Mouse (Mus musculus): ENCODE measurements around the gene Crim1. TPM values are rescaled to one million over a fixed set of nuclear protein-coding genes. Genes with fewer than 3 reads are reported as not detected.

Crim1 gene
- polyA plus RNA-seq, 1 experiment from 2014 or later, result 7.2 TPM

DNA sequence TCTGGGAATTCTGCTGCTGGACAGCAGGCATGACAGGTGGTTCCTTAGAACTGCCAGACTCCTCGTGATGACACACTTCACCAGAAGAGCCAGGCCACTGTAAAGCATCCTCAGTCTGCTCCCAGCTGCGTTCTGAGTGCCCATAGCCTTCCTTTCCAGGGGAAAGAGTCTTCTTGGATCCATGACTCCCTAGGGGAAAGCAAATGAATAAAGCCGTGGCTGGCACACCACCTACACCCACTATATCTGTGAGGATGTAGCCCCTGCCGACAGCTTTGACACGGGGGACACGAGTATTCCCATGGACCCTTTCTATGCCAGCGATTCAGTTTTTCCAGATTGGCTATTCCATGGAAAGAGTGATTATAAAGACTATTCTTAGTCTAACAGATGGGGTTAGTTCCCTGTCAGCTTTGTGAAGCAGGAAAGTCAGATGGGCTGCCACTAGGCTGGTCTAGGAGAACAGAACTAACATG lies 158.2 kb downstream of the Crim1 start:
- Histone ChIP-seq H3K9me3 (ENCODE audit: control insufficient read depth, low read length) (no peaks in the 10 kb centered on the region), H3K4me1 (ENCODE audit: control insufficient read depth, insufficient read depth, low read length) (no peaks in the 10 kb centered on the region; the same call in 1 of the 2 replicates), H3K27ac (replicated peaks; ENCODE audit: low read depth, low read length) (no peak overlapping the region), H3K9ac (ENCODE audit: low read depth, low read length) (no peak overlapping the region), H3K27me3 (replicated peaks; ENCODE audit: control insufficient read depth, insufficient read depth, low read length) (no peaks in the 10 kb centered on the region), H3K36me3 (ENCODE audit: control insufficient read depth, insufficient read depth, low read length) (peaks cover 25% of the 10 kb centered on the region), H3K4me3 (ENCODE audit: low read depth, low read length) (no peak overlapping the region), H3K4me2 (ENCODE audit: low read depth, low read length) (no peak overlapping the region)
- peak; percentile 19; the same call in 1 of the 2 replicates for ATAC-seq (ENCODE audit: low read depth)
- 75% methylated on average over 7 of the region's 7 CpGs for WGBS
- DNase-seq (ENCODE audit: low spot score), result no peak

DNA sequence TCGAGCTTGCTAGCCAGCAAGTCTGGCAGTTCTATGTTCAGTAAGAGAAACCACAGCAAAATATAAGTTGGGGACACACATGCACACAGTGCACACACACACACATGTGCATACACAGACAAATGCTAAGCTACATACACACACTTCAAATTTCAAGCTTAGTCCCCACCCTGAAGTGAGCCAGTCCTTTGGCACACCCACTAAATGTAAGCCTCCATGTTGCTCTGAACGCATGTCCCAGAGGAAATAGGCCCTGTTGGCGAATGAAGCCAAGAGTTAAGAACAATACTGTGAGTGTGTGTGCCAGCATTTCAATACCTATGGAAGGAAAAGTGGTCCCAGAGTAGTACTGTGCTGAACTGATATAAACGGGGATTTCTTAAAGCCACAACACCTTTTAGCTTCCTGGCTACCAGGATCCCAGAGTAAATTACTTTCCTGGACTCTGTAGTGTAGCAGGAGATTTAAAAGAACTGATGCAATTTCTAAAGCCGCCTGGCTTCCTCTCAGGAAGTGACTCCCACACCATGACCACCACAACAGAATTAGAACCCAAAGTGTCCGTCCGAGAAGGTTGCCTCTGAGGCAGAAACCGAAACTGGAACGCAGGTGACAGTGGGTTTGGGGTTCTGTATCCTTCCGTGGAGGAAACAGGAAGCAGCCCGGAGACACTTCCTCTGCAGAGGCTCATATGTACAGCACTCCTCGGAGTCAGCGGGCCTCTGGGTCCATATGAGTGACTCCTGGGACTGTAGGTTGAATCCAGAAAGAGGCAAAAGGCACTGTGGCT lies 162.1 kb downstream of the Crim1 start:
- 77% methylated on average over 13 of the region's 13 CpGs for WGBS
- peak overlapping the region; percentile 15; the same call in 1 of the 2 replicates for H3K27ac ChIP-seq (replicated peaks; ENCODE audit: low read depth, low read length)
- DNase-seq (ENCODE audit: low spot score) (no peak), ATAC-seq (ENCODE audit: low read depth) (no peak)
- no peak overlapping the region for H3K4me2 ChIP-seq (ENCODE audit: low read depth, low read length)
- H3K9ac ChIP-seq (ENCODE audit: low read depth, low read length), result no peak overlapping the region
- H3K9me3 ChIP-seq (ENCODE audit: control insufficient read depth, low read length), result no peaks in the 10 kb centered on the region
- no peaks in the 10 kb centered on the region for H3K27me3 ChIP-seq (replicated peaks; ENCODE audit: control insufficient read depth, insufficient read depth, low read length)
- H3K4me1 ChIP-seq (ENCODE audit: control insufficient read depth, insufficient read depth, low read length), result no peaks in the 10 kb centered on the region; the same call in 1 of the 2 replicates
- peaks cover 21% of the 10 kb centered on the region; the same call in 1 of the 2 replicates for H3K36me3 ChIP-seq (ENCODE audit: control insufficient read depth, insufficient read depth, low read length)
- H3K4me3 ChIP-seq (ENCODE audit: low read depth, low read length), result no peak overlapping the region

- H3K36me3 ChIP-seq (ENCODE audit: control insufficient read depth, insufficient read depth, low read length), result peaks cover 23% of the 10 kb centered on the region; the same call in 1 of the 2 replicates
- no peak for ATAC-seq (ENCODE audit: low read depth)
- 80% methylated on average over 23 of the region's 23 CpGs for WGBS
Measured at GRCm38 (mm10) chr17:78364555-78365302, 164.7 kb downstream of the Crim1 start.

GRCm38 (mm10) chr17:78366070-78366469 lies 166.0 kb downstream of the Crim1 start:
- ATAC-seq (ENCODE audit: low read depth) (no peak), DNase-seq (ENCODE audit: low spot score) (no peak)
- Histone ChIP-seq H3K27ac (replicated peaks; ENCODE audit: low read depth, low read length) (no peak overlapping the region), H3K36me3 (ENCODE audit: control insufficient read depth, insufficient read depth, low read length) (peaks cover 31% of the 10 kb centered on the region), H3K4me3 (ENCODE audit: low read depth, low read length) (no peak overlapping the region), H3K9ac (ENCODE audit: low read depth, low read length) (no peak overlapping the region), H3K4me1 (ENCODE audit: control insufficient read depth, insufficient read depth, low read length) (no peaks in the 10 kb centered on the region; the same call in 1 of the 2 replicates), H3K4me2 (ENCODE audit: low read depth, low read length) (no peak overlapping the region), H3K9me3 (ENCODE audit: control insufficient read depth, low read length) (no peaks in the 10 kb centered on the region), H3K27me3 (replicated peaks; ENCODE audit: control insufficient read depth, insufficient read depth, low read length) (no peaks in the 10 kb centered on the region)
- 69% methylated on average over 7 of the region's 7 CpGs for WGBS

More at GRCm38 (mm10) chr17:78364555-78365302, 164.7 kb downstream of the Crim1 start:
- Histone ChIP-seq H3K27me3 (replicated peaks; ENCODE audit: control insufficient read depth, insufficient read depth, low read length) (no peaks in the 10 kb centered on the region), H3K4me2 (ENCODE audit: low read depth, low read length) (no peak overlapping the region), H3K4me1 (ENCODE audit: control insufficient read depth, insufficient read depth, low read length) (no peaks in the 10 kb centered on the region; the same call in 1 of the 2 replicates), H3K4me3 (ENCODE audit: low read depth, low read length) (no peak overlapping the region), H3K27ac (replicated peaks; ENCODE audit: low read depth, low read length) (no peak overlapping the region), H3K9me3 (ENCODE audit: control insufficient read depth, low read length) (no peaks in the 10 kb centered on the region), H3K9ac (ENCODE audit: low read depth, low read length) (no peak overlapping the region)
- DNase-seq (ENCODE audit: low spot score), result no peak

DNA sequence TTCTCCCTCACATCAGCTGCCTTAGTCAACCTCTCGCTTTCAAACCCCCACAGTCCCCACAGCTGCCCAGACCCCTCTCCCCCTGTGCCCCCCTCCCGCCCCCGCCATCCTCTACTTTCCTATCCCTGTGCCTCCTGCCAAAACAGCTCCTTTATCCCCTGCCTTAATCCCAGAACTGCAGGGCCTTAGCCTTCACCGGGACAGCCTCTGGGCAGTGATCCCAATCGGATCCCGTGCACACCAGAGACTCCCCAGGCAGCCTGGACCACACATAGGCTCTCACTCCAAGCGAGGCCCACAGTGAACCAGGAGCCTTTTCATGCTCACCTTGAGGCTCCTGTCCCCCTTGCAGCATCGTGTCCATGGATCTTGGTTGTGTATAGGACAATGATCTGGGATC lies 168.4 kb downstream of the Crim1 start:
- Histone ChIP-seq H3K36me3 (ENCODE audit: control insufficient read depth, insufficient read depth, low read length) (peaks cover 41% of the 10 kb centered on the region), H3K9ac (ENCODE audit: low read depth, low read length) (no peak overlapping the region), H3K4me2 (ENCODE audit: low read depth, low read length) (no peak overlapping the region), H3K4me3 (ENCODE audit: low read depth, low read length) (no peak overlapping the region), H3K27ac (replicated peaks; ENCODE audit: low read depth, low read length) (no peak overlapping the region), H3K9me3 (ENCODE audit: control insufficient read depth, low read length) (no peaks in the 10 kb centered on the region), H3K4me1 (ENCODE audit: control insufficient read depth, insufficient read depth, low read length) (no peaks in the 10 kb centered on the region), H3K27me3 (replicated peaks; ENCODE audit: control insufficient read depth, insufficient read depth, low read length) (no peaks in the 10 kb centered on the region)
- ATAC-seq (ENCODE audit: low read depth) (peak; percentile 71; the same call in 1 of the 2 replicates), DNase-seq (ENCODE audit: low spot score) (no peak)
- WGBS, result 65% methylated on average over 8 of the region's 8 CpGs

DNA sequence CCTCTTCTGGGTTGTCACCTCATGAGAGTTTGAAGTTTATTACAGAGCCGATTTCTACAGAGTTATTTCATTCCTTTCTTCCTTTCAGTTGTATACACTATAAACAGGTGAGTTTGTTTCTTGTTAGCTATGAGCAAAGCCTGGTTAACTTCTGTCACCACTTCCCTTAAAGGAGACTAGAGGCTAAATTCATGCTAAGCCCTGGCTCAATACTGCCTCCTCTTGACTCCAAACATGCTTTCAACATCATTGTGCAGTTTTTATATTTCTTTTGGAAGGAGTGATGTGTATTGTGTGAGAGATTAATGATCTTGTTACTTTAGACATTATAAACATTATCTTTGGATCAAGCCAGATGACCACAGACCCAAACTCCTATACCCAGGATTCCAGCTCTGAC lies 170.4 kb downstream of the Crim1 start:
- DNase-seq (ENCODE audit: low spot score) (no peak), ATAC-seq (ENCODE audit: low read depth) (no peak)
- Histone ChIP-seq H3K4me2 (ENCODE audit: low read depth, low read length) (no peak overlapping the region), H3K27me3 (replicated peaks; ENCODE audit: control insufficient read depth, insufficient read depth, low read length) (no peaks in the 10 kb centered on the region), H3K36me3 (ENCODE audit: control insufficient read depth, insufficient read depth, low read length) (peaks cover 47% of the 10 kb centered on the region), H3K4me3 (ENCODE audit: low read depth, low read length) (no peak overlapping the region), H3K9me3 (ENCODE audit: control insufficient read depth, low read length) (no peaks in the 10 kb centered on the region), H3K4me1 (ENCODE audit: control insufficient read depth, insufficient read depth, low read length) (no peaks in the 10 kb centered on the region), H3K9ac (ENCODE audit: low read depth, low read length) (no peak overlapping the region), H3K27ac (replicated peaks; ENCODE audit: low read depth, low read length) (no peak overlapping the region)
- 73% methylated on average over 1 of the region's 1 CpGs for WGBS

DNA sequence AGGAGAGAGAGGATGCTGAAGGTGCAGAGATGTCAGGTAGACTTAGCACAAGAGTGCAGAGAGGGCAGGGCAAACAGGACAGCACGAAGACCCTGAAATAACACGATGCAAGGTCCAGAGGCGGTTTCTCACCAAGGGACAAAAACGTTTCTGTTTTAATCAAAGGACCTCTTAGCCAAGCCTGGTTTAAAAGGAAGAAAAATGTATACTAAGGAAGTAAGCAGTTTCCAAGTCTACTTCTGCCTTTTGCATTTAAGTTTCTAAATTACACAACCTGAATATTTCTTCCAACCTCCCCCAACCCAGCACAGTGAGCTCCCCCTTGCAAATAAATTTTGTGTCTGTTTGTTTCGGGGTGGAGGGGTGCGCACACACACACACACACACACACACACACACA lies 173.1 kb downstream of the Crim1 start:
- Histone ChIP-seq H3K4me2 (ENCODE audit: low read depth, low read length) (no peak overlapping the region), H3K4me3 (ENCODE audit: low read depth, low read length) (no peak overlapping the region), H3K9ac (ENCODE audit: low read depth, low read length) (no peak overlapping the region), H3K27me3 (replicated peaks; ENCODE audit: control insufficient read depth, insufficient read depth, low read length) (no peaks in the 10 kb centered on the region), H3K36me3 (ENCODE audit: control insufficient read depth, insufficient read depth, low read length) (peaks cover 46% of the 10 kb centered on the region), H3K4me1 (ENCODE audit: control insufficient read depth, insufficient read depth, low read length) (no peaks in the 10 kb centered on the region), H3K27ac (replicated peaks; ENCODE audit: low read depth, low read length) (no peak overlapping the region), H3K9me3 (ENCODE audit: control insufficient read depth, low read length) (no peaks in the 10 kb centered on the region)
- no peak for ATAC-seq (ENCODE audit: low read depth)
- 87% methylated on average over 6 of the region's 6 CpGs for WGBS
- no peak for DNase-seq (ENCODE audit: low spot score)

GRCm38 (mm10) chr17:78373849-78374248 lies 173.8 kb downstream of the Crim1 start:
- ATAC-seq (ENCODE audit: low read depth), result no peak

More at GRCm38 (mm10) chr17:78373849-78374248, 173.8 kb downstream of the Crim1 start:
- Histone ChIP-seq H3K9me3 (ENCODE audit: control insufficient read depth, low read length) (no peaks in the 10 kb centered on the region), H3K27me3 (replicated peaks; ENCODE audit: control insufficient read depth, insufficient read depth, low read length) (no peaks in the 10 kb centered on the region), H3K4me2 (ENCODE audit: low read depth, low read length) (no peak overlapping the region), H3K27ac (replicated peaks; ENCODE audit: low read depth, low read length) (no peak overlapping the region), H3K9ac (ENCODE audit: low read depth, low read length) (no peak overlapping the region), H3K4me3 (ENCODE audit: low read depth, low read length) (no peak overlapping the region), H3K4me1 (ENCODE audit: control insufficient read depth, insufficient read depth, low read length) (no peaks in the 10 kb centered on the region), H3K36me3 (ENCODE audit: control insufficient read depth, insufficient read depth, low read length) (peaks cover 48% of the 10 kb centered on the region)
- 82% methylated on average over 8 of the region's 8 CpGs for WGBS
- no peak for DNase-seq (ENCODE audit: low spot score)

All from embryonic facial prominence, embryonic 14.5 days (tissue).